Mouse (Mus musculus) left cerebral cortex, postnatal 10 days (tissue): ENCODE data around the gene Gm3336. TPM values are rescaled to one million over a fixed set of nuclear protein-coding genes. Genes with fewer than 3 reads are reported as not detected.

Experiments used
- DNase-seq, 2 experiments: peaks; one replicate each; pipeline ENCODE4 v3.0.0; 2021 to 2022; ENCODE audit warnings: low spot score in 2 of 2, mixed read lengths in 1 of 2; ENCODE audit errors: extremely low spot score in 1 of 2
- intact Hi-C: fragments of 180-260 bp; cut with DNase I; formaldehyde crosslinking; loops from one replicate; pipeline ENCODE4 v1.15.1; 2025
- total RNA-seq, 2 experiments: library from RNA; stranded (reverse); gene quantifications; 2 replicates each; pipeline ENCODE4 v1.2.3; 2021

Gene Gm3336
- total RNA-seq, 2 experiments from 2014 or later = not detected

- intact Hi-C loops = no loop called here
- peak in 1 of 2 experiments; percentile 67 for DNase-seq
Measured at GRCm38 (mm10) chr8:70691727-70692231, 26.6 kb upstream of the Gm3336 start.

- DNase-seq = no peak
- intact Hi-C loops = no loop called here
Measured at GRCm38 (mm10) chr8:70693636-70694035, 24.7 kb upstream of the Gm3336 start.

- intact Hi-C loops = no loop called here
- DNase-seq = peak in 1 of 2 experiments; percentile 68
Measured at GRCm38 (mm10) chr8:70695318-70696018, 22.9 kb upstream of the Gm3336 start.

GRCm38 (mm10) chr8:70696019-70696885 is 22.1 kb upstream of the Gm3336 start:
- DNase-seq = peak in 1 of 2 experiments; percentile 79
- intact Hi-C loops = no loop called here

GRCm38 (mm10) chr8:70696946-70697345 is 21.4 kb upstream of the Gm3336 start:
- intact Hi-C loops = no loop called here
- no peak for DNase-seq

GRCm38 (mm10) chr8:70697366-70698250 is 20.7 kb upstream of the Gm3336 start:
- intact Hi-C loops = no loop called here
- DNase-seq = no peak

- intact Hi-C loops = no loop called here
- DNase-seq = peak; percentile 98 to 100
Measured at GRCm38 (mm10) chr8:70698310-70699109, 19.8 kb upstream of the Gm3336 start, which contains the start of gene Jund. TSS of gene Jund (plus strand) at chr8:70698949.

- intact Hi-C loops = no loop called here
- DNase-seq = peak; percentile 53 to 78
Measured at GRCm38 (mm10) chr8:70699116-70699833, 19.1 kb upstream of the Gm3336 start.

GRCm38 (mm10) chr8:70699834-70700554 is 18.3 kb upstream of the Gm3336 start:
- intact Hi-C loops = loop anchor here (1.0 kb wide), 1 partner anchor 27 kb away; the partner anchor contains the start of gene Lsm4
- DNase-seq = peak; percentile 75 to 89

- intact Hi-C loops = loop anchor here (1.0 kb wide), 1 partner anchor 27 kb away; the partner anchor contains the start of gene Lsm4
- DNase-seq = peak; percentile 80 to 93
Measured at GRCm38 (mm10) chr8:70700555-70700922, 17.8 kb upstream of the Gm3336 start.

GRCm38 (mm10) chr8:70701048-70701981 is 17.0 kb upstream of the Gm3336 start:
- intact Hi-C loops = no loop called here
- DNase-seq = no peak

GRCm38 (mm10) chr8:70701982-70702841 is 16.1 kb upstream of the Gm3336 start:
- intact Hi-C loops = no loop called here
- DNase-seq = no peak

GRCm38 (mm10) chr8:70702842-70703182 is 15.5 kb upstream of the Gm3336 start:
- no peak for DNase-seq
- intact Hi-C loops = no loop called here

- intact Hi-C loops = no loop called here
- no peak for DNase-seq
Measured at GRCm38 (mm10) chr8:70703287-70703686, 15.1 kb upstream of the Gm3336 start, which contains the start of gene Iqcn. TSS of gene Iqcn (plus strand) at chr8:70703457.

- DNase-seq = no peak
- intact Hi-C loops = no loop called here
Measured at GRCm38 (mm10) chr8:70708281-70708680, 10.1 kb upstream of the Gm3336 start.
